Mouse (Mus musculus) brain, embryonic 14.5 days (tissue): ENCODE data around the gene Rin3.

Source experiments
- CTCF ChIP-seq: fragments of 200-500 bp; IDR thresholded peaks from 2 replicates; pipeline ENCODE4 v1.5.1; 2012; ENCODE audit warnings: inconsistent platforms, mild to moderate bottlenecking, moderate library complexity, borderline replicate concordance; ENCODE audit not compliant: insufficient read depth, insufficient read length; ENCODE audit errors: extremely low read depth
- POLR2A ChIP-seq: fragments of 200-500 bp; IDR thresholded peaks from 2 replicates; pipeline ENCODE4 v1.6.1; 2012; ENCODE audit warnings: mild to moderate bottlenecking, inconsistent platforms, borderline replicate concordance; ENCODE audit not compliant: poor library complexity, insufficient read depth, insufficient read length, severe bottlenecking; ENCODE audit errors: extremely low read depth

DNA sequence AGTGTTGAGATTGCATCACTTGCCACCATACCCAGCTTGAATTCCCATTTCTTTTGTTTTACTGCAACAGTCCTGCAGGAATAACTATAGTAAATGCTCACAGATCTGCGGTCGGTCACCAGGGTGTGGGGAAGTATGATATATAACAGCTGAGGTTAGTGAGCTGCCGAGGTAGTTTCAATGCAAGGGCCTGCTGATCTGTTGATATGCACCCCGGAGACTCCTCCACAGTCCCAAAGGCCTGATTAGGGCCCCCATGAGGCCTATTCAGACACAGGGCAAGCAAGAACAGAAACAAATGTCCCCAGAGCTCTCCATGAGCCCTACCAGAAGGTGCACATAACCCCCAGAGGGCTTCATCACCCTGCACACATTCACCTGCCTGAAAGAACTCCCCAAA lies 147.4 kb downstream of the Rin3 start:
- TF ChIP-seq CTCF (no peak), POLR2A (no peak)
